Mouse (Mus musculus) neural tube, embryonic 11.5 days (tissue): ENCODE measurements around the gene 2410004P03Rik. TPM values are rescaled to one million over a fixed set of nuclear protein-coding genes. Genes with fewer than 3 reads are reported as not detected.

Experiments used
- ATAC-seq: fragments of 200-750 bp; cut with Nextera tagmentation; 2 replicates; pipeline ENCODE4 v1.8.0; 2017; ENCODE audit warnings: moderate number of reproducible peaks, mild to moderate bottlenecking, moderate TSS enrichment, moderate library complexity; ENCODE audit not compliant: insufficient read depth, low FRiP score, low TSS enrichment
- DNase-seq: peaks from one replicate; pipeline ENCODE4 v3.0.0-alpha.2; 2015; ENCODE audit warnings: low spot score
- H3K27ac ChIP-seq: fragments of 300-500 bp; sonication (generic); 2 replicates; pipeline ENCODE4 v1.5.1; 2014; ENCODE audit warnings: low read depth, mild to moderate bottlenecking, low read length
- H3K27me3 ChIP-seq: fragments of 300-500 bp; sonication (generic); 2 replicates; pipeline ENCODE4 v1.6.1; 2014; ENCODE audit warnings: mild to moderate bottlenecking, low read length, mixed read lengths; ENCODE audit not compliant: control insufficient read depth, insufficient read depth
- H3K36me3 ChIP-seq: fragments of 300-500 bp; sonication (generic); 2 replicates; pipeline ENCODE4 v1.6.1; 2014; ENCODE audit warnings: mild to moderate bottlenecking, low read length, moderate library complexity, mixed read lengths; ENCODE audit not compliant: control insufficient read depth, insufficient read depth
- H3K4me1 ChIP-seq: fragments of 300-500 bp; sonication (generic); 2 replicates; pipeline ENCODE4 v1.6.1; 2014; ENCODE audit warnings: low read length, mixed read lengths; ENCODE audit not compliant: control insufficient read depth, insufficient read depth
- H3K4me2 ChIP-seq: fragments of 300-500 bp; sonication (generic); 2 replicates; pipeline ENCODE4 v1.6.1; 2014; ENCODE audit warnings: low read depth, mild to moderate bottlenecking, moderate library complexity
- H3K4me3 ChIP-seq: fragments of 300-500 bp; sonication (generic); 2 replicates; pipeline ENCODE4 v1.5.1; 2014; ENCODE audit warnings: low read depth, low read length
- H3K9ac ChIP-seq: fragments of 300-500 bp; sonication (generic); 2 replicates; pipeline ENCODE4 v1.6.1; 2014; ENCODE audit warnings: mild to moderate bottlenecking, low read length
- H3K9me3 ChIP-seq: fragments of 300-500 bp; sonication (generic); 2 replicates; pipeline ENCODE4 v1.6.1; 2016; ENCODE audit warnings: low read length; ENCODE audit not compliant: control insufficient read depth
- WGBS: fragments of 180-500 bp; shearing (Covaris S2); extraction: QIAGEN DNeasy Blood & Tissue Kit; methylation state at CpG from one replicate; pipeline ENCODE4 v1.1.7; 2014; 5-methylcytosine and 5-hydroxymethylcytosine counted together
- polyA plus RNA-seq: library from polyadenylated mRNA; unstranded; fragments of >200 nt; fragmentation: Nextera tagmentation; extraction: Ambion mirVana; gene quantifications from 2 replicates; pipeline ENCODE4 v1.2.1, GENCODE M21; 2014

2410004P03Rik gene
- polyA plus RNA-seq, 1 experiment from 2014 or later: 0.89 TPM

DNA sequence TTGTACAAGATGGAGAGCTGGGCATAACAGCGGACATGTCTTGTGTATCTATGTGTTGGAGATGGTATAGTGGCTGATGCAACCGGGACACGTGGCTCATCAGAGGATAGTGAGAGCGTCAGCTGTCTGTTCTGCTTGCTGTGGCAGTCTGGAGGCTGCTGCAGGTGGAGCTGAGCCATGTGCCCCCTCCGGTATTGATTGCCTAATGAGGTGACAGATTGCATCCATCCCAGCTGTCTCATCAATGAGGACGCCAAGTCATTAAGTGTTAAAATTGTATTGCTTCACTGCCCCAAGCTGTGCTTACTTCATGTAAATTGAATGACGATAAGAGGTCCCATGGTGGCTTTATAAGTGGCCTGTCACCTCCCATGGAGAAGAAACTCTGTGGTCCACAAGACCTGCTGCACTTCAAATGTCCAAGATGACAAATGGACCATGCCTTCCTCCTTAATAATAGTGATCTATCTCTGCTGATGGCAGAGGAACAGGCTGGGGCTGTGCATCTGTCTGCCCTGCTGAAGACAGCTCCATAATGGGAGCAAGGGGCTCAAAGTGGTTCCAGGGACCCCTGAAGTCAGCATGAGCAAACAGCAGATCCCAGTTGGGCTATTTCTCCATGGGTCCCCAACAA, 37.6 kb upstream of the 2410004P03Rik start:
- no peak overlapping the region for H3K4me2 ChIP-seq
- DNase-seq: no peak
- no peaks in the 10 kb centered on the region for H3K36me3 ChIP-seq
- H3K27ac ChIP-seq: no peak overlapping the region
- H3K9ac ChIP-seq: no peak overlapping the region
- no peaks in the 10 kb centered on the region for H3K4me1 ChIP-seq
- H3K27me3 ChIP-seq: no peaks in the 10 kb centered on the region
- whole genome bisulfite sequencing: 36% methylated on average over 7 of the region's 7 CpGs
- no peaks in the 10 kb centered on the region for H3K9me3 ChIP-seq
- peak; percentile 82 for ATAC-seq
- H3K4me3 ChIP-seq: no peak overlapping the region

GRCm38 (mm10) chr12:17043311-17043710, 31.8 kb upstream of the 2410004P03Rik start:
- 42% methylated on average over 5 of the region's 5 CpGs for WGBS
- no peak overlapping the region for H3K27ac ChIP-seq
- DNase-seq (no peak), ATAC-seq (no peak)
- no peaks in the 10 kb centered on the region for H3K9me3 ChIP-seq
- H3K9ac ChIP-seq: no peak overlapping the region
- H3K4me3 ChIP-seq: no peak overlapping the region
- no peaks in the 10 kb centered on the region for H3K36me3 ChIP-seq
- H3K4me1 ChIP-seq: no peaks in the 10 kb centered on the region
- H3K27me3 ChIP-seq: no peaks in the 10 kb centered on the region
- no peak overlapping the region for H3K4me2 ChIP-seq

DNA sequence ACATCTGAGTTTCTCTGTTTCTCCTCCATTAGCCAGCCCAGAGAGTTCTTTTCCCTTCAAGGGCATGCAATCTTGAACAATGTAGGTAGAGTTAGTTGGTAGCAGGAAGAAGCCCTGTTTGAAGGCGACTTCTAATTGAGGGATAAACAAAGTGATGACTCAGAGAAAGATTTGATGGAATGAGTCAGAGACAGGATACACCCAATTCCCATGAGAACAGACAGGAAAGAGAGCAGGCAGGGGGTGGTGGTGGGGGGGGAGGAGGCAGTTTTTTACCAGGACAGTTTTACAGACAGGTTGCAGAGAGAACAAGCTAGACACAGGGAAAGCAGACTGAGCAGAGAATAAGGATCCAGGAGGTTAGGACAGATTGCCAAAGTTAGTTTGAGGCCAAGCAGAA, 29.0 kb upstream of the 2410004P03Rik start:
- Histone ChIP-seq H3K9me3 (no peaks in the 10 kb centered on the region), H3K27me3 (no peaks in the 10 kb centered on the region), H3K36me3 (no peaks in the 10 kb centered on the region), H3K4me2 (no peak overlapping the region), H3K4me3 (no peak overlapping the region), H3K9ac (no peak overlapping the region), H3K27ac (no peak overlapping the region), H3K4me1 (no peaks in the 10 kb centered on the region)
- ATAC-seq (no peak), DNase-seq (no peak)
- WGBS: 75% methylated on average over 1 of the region's 1 CpGs

DNA sequence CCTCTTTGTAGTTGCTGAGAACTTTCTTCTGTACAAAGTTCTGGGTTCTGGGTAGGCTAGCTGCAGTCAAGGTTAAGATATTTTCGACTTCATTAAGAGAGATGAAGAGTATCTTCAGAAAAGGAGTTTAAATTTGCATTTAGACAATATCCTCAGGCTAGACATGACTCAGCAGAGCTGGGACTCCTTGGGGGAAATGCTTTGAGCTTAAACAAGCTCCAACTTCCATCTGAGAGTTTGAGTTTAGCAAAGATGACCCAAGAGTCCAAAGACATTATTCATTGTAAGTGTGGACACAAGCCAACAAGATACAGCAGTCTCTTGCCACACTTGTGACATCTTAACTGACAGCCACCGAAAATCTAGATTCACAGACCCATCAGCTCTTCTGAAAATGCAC, 27.9 kb upstream of the 2410004P03Rik start:
- Histone ChIP-seq H3K36me3 (no peaks in the 10 kb centered on the region), H3K27ac (no peak overlapping the region), H3K27me3 (no peaks in the 10 kb centered on the region), H3K9me3 (no peaks in the 10 kb centered on the region), H3K4me2 (no peak overlapping the region), H3K4me3 (no peak overlapping the region), H3K4me1 (no peaks in the 10 kb centered on the region), H3K9ac (no peak overlapping the region)
- ATAC-seq: no peak
- 83% methylated on average over 2 of the region's 2 CpGs for WGBS
- no peak for DNase-seq

GRCm38 (mm10) chr12:17038246-17038645, 26.7 kb upstream of the 2410004P03Rik start:
- Histone ChIP-seq H3K9ac (no peak overlapping the region), H3K36me3 (no peaks in the 10 kb centered on the region), H3K9me3 (no peaks in the 10 kb centered on the region), H3K4me2 (no peak overlapping the region), H3K27ac (no peak overlapping the region), H3K27me3 (no peaks in the 10 kb centered on the region), H3K4me1 (no peaks in the 10 kb centered on the region), H3K4me3 (no peak overlapping the region)
- WGBS: 83% methylated on average over 6 of the region's 6 CpGs
- DNase-seq: no peak
- ATAC-seq: no peak

DNA sequence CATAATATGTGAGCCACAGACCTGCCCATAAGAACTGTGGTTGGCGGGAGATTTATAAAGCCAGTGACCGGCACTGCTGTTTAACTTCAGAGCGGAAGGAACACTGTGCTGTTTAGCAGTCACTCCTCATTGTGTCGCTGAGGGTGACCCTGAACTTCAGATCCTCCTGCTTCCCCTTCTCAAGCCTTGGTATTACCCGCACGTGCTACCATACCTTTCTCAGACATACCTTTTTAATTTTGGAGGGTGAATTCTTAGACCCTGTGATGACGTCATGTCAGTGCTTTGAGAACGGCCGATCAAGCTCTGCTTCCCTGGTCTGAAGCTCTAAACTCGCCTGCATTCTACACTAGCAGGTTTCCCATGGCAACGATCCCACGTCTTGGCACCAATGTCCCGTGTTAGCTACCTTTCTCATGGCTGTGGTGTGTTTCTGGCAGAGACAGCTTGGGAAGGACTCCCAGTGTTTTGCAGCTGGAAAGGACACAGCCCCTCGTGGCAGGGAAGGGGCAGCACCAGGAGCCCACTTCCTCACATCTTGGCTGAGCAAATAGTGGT, 25.6 kb upstream of the 2410004P03Rik start:
- DNase-seq (no peak), ATAC-seq (no peak)
- Histone ChIP-seq H3K27me3 (no peaks in the 10 kb centered on the region), H3K36me3 (no peaks in the 10 kb centered on the region), H3K4me3 (no peak overlapping the region), H3K4me1 (no peaks in the 10 kb centered on the region), H3K4me2 (no peak overlapping the region), H3K9me3 (no peaks in the 10 kb centered on the region), H3K27ac (no peak overlapping the region), H3K9ac (no peak overlapping the region)
- WGBS: 72% methylated on average over 14 of the region's 14 CpGs

DNA sequence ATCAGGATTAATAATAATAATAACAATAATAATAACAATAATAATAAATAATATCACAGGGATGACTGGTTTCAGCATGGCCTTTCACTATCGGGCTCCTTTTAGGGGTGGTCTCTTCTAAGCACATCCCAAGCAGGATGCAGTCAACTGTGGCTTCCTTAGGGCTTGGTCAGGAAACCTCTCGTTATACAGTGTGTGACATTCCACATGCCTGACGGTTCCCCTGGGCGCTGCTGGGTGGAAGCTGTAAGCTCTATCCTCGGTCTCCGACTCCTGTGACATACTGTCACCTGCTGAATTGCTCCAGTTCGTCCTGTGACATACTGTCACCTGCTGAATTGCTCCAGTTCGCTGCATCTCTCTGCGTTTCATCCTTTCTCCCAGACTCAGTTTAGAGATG, 25.0 kb upstream of the 2410004P03Rik start:
- DNase-seq (no peak), ATAC-seq (no peak)
- H3K27me3 ChIP-seq: no peaks in the 10 kb centered on the region
- H3K27ac ChIP-seq: no peak overlapping the region
- no peaks in the 10 kb centered on the region for H3K4me1 ChIP-seq
- H3K4me2 ChIP-seq: no peak overlapping the region
- no peaks in the 10 kb centered on the region for H3K9me3 ChIP-seq
- no peak overlapping the region for H3K9ac ChIP-seq
- H3K4me3 ChIP-seq: no peak overlapping the region
- WGBS: 69% methylated on average over 9 of the region's 9 CpGs
- no peaks in the 10 kb centered on the region for H3K36me3 ChIP-seq

DNA sequence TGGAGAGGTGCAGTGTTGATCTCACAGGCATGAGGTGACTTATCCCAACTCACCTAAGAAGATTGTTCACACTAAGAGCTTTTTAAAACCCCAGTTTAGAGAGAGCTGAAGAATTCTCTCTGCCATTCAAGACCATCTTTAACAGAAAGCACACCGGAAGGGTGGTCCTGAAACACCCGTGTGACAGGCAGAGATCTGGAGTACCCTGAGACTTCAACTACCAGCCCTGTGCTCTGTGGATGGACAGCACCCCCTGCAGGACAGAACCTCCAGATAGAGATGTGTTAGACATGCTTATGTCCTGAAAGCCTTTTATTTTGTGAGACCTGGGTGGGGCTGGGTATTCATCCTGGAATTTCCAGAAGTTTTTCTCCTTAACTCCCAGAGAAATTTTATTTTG, 23.6 kb upstream of the 2410004P03Rik start:
- Histone ChIP-seq H3K36me3 (no peaks in the 10 kb centered on the region), H3K27ac (no peak overlapping the region), H3K9me3 (no peaks in the 10 kb centered on the region), H3K4me2 (no peak overlapping the region), H3K4me3 (no peak overlapping the region), H3K27me3 (no peaks in the 10 kb centered on the region), H3K9ac (no peak overlapping the region), H3K4me1 (no peaks in the 10 kb centered on the region)
- WGBS: 62% methylated on average over 2 of the region's 2 CpGs
- ATAC-seq (no peak), DNase-seq (no peak)

DNA sequence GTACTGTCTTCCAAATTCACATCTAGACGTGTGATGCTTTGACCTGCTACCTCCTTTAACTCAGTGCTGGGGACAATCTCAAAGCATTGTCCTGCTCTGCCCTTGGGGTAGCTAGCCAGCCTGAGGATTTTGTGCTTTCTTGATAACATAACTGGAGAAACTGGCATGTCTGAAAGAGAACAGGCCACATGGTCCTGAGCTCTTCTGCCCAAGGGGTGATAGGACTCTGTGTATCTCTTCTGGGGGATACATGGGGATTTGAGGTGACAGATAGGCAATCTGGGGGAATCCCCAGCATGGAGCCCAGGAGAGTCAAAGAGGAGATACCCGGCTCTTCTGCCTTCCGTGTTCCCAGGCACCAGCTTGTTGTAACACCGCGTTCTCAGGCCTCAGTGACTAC, 23.1 kb upstream of the 2410004P03Rik start:
- Histone ChIP-seq H3K36me3 (no peaks in the 10 kb centered on the region), H3K27me3 (no peaks in the 10 kb centered on the region), H3K27ac (no peak overlapping the region), H3K4me3 (no peak overlapping the region), H3K4me1 (no peaks in the 10 kb centered on the region), H3K9me3 (no peaks in the 10 kb centered on the region), H3K9ac (no peak overlapping the region), H3K4me2 (no peak overlapping the region)
- 64% methylated on average over 5 of the region's 5 CpGs for WGBS
- DNase-seq: no peak
- ATAC-seq: no peak
